Mouse (Mus musculus) stomach, postnatal 0 days (tissue): ENCODE data around the gene Ano3.

Experiments used
- CTCF ChIP-seq: IDR thresholded peaks from 2 replicates; pipeline ENCODE4 v1.5.1; 2016; ENCODE audit warnings: antibody characterized with exemption, low read depth, mild to moderate bottlenecking, moderate library complexity
- EP300 ChIP-seq: optimal IDR thresholded peaks from 2 replicates; pipeline ENCODE3; 2016; ENCODE audit warnings: antibody characterized with exemption

DNA sequence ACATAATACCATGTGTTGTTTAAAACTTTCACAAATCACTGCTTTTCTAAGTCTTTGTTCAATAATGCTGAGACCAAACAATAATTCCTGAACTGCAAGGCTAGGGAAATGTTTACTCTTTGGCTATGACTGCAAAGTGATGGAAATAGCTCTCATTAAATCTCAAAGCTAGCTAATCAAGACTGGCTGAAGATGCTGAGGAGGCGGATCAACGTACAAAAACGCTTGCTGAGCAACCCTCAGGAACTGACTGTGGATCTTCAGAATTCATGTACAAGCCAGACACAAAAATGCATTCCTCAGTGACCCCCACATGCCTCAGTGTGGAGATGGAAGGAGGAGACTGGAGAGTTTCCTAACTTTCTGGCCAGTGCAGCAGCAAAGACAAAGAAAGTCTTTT lies 155.3 kb downstream of the Ano3 start:
- TF ChIP-seq EP300 (no peak), CTCF (no peak)
